Mouse (Mus musculus): ENCODE results near the gene Ect2.

The Ect2 gene

GRCm38 (mm10) chr3:27067206-27067605 is 86.5 kb downstream of the Ect2 start:
- peak; percentile 61 for DNase-seq (ENCODE audit: low spot score)

DNA sequence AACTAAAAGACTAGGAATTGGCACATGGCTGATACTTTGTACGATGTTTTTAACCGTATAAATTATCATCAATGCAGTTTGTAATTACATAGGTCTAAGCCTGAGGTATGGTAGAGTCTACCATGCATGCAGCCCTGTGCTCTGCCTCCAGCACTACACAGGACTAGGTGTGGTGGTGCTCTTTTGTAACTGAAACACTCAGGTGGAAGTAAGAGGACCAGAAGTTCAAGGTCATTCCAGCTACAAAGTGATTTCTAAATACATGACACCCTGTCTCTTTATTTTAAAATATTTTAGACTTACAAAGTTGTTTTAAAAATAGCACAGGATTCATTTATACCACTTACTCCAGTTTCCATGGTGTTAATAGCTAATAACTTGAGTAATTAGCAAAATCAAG is 88.8 kb downstream of the Ect2 start:
- DNase-seq (ENCODE audit: low spot score) = no peak

- DNase-seq (ENCODE audit: low spot score) = no peak
These were observed 90.0 kb downstream of the Ect2 start for GRCm38 (mm10) chr3:27063399-27064260.

GRCm38 (mm10) chr3:27060441-27060840 is 93.2 kb downstream of the Ect2 start:
- DNase-seq (ENCODE audit: low spot score) = no peak

- no peak for DNase-seq (ENCODE audit: low spot score)
These were observed 94.0 kb downstream of the Ect2 start for GRCm38 (mm10) chr3:27059529-27060322.

GRCm38 (mm10) chr3:27055471-27055870 is 98.2 kb downstream of the Ect2 start:
- DNase-seq (ENCODE audit: low spot score) = no peak

- peak; percentile 6 for DNase-seq (ENCODE audit: low spot score)
These were observed 98.9 kb downstream of the Ect2 start for GRCm38 (mm10) chr3:27054766-27055165.
